Mouse (Mus musculus) erythroblast, embryonic 14.5 days (primary cell): ENCODE results near the gene Btbd9.

Experiments
- GATA1 ChIP-seq: IDR thresholded peaks from 2 replicates; pipeline ENCODE4 v1.6.1; 2012; ENCODE audit warnings: low read length, inconsistent platforms, mixed read lengths
- TAL1 ChIP-seq: IDR thresholded peaks from 3 replicates; pipeline ENCODE4 v1.6.1; 2012; ENCODE audit warnings: low read length, inconsistent platforms, mixed read lengths

- TF ChIP-seq TAL1 (no peak), GATA1 (no peak)
Observed at GRCm38 (mm10) chr17:30594846-30595245, 18.6 kb upstream of the Btbd9 start.
